Mouse (Mus musculus): ENCODE results near the gene Cfap97d2. TPM values are rescaled to one million over a fixed set of nuclear protein-coding genes. Genes with fewer than 3 reads are reported as not detected.
"Not testable (repeated sequence)": the region's sequence is repeated elsewhere in the genome, so short reads cannot be mapped to it uniquely, and the experiment has no call there.

Gene Cfap97d2
- total RNA-seq, 2 experiments from 2014 or later = not detected

DNA sequence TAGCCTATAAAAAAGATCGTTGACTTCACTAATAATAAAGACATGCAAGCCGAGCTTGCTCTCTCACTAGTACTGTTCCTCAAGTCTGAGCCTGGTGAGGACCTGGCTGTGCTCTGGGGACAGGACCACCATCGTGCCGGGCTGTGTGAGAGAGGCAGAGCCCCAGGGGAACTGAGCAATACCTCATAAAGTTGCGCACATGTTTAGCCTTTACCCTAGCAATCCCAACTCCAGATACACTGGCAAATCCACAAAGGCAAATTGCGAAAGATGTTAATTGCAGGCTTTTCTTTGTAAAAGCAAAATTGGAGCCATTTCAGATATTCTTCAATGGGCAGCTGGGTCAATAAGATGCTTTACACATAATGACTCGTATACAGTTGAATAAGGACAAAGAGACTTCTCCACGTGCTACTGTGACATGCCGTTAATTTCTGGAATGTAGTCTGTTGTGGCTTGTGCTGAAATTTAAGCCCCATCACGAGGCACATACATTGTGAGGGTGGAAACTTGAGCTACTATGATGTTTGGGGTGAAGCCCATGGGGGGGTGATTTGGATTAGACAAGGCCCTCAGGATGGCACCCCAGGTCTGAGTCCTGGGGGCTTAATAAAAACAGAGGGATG lies 21.9 kb downstream of the Cfap97d2 start:
- ATAC-seq (replicated peaks; ENCODE audit: low FRiP score, poor library complexity, severe bottlenecking) = no peak

DNA sequence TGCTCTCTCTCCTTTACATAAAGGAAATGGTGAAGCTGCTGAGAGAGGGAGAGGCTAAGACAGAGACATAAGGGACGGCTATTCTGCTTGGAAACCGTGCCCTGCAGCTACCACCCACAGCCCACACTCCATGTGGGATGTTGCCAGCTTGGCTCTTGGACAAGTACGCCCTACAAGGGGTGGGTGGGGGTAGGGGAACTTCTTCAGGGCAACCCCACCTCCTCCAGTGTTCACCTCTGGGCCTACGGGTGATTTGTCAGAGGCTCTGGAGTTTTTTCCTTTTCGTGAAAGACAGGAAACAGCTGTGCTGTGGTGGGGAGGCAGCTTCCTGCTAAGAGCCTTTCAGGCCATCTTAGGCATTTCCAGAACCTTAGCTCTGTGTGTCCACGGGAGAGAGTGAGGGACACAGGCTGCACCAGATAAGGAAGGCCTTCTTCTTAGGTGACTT lies 34.7 kb downstream of the Cfap97d2 start:
- ATAC-seq (replicated peaks; ENCODE audit: low FRiP score, poor library complexity, severe bottlenecking) = peak; percentile 37

DNA sequence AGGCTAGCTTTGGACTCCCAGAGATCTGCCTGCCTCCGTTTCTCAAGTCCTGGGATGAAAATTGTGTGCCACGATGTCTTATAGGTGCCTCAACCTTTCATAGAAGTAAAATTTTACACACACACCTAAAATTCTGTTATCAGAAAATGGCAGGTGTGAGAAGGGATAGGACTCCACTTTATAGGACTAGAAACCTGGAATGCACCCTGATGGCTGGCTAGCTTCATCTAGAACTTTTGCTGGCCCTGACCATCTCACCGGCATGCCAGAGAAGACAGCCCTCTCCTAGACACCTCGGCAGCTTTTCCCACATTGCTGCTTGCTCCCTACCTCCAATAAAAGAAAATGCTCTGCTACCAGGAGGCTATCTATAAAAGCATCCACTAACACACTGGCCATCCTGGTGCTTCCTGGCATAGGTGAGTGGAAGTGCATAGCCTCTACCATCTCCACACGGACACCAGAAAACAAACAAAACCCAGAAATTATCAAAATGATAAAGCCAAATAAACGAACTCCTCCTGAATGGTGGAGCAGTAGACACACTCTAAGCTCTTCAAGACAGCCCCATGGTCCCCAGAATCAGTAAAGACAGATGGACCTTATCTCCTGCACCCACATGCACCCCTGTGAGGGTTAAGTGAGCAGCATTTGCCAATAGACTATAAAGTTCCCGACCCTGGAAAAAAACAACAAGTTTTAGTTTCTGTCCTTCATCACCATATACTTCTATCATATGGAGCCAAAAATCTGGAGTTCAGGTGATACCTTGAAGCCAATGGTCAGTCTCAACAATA lies 35.3 kb downstream of the Cfap97d2 start:
- ATAC-seq (replicated peaks; ENCODE audit: low FRiP score, poor library complexity, severe bottlenecking) = peak; percentile 94

DNA sequence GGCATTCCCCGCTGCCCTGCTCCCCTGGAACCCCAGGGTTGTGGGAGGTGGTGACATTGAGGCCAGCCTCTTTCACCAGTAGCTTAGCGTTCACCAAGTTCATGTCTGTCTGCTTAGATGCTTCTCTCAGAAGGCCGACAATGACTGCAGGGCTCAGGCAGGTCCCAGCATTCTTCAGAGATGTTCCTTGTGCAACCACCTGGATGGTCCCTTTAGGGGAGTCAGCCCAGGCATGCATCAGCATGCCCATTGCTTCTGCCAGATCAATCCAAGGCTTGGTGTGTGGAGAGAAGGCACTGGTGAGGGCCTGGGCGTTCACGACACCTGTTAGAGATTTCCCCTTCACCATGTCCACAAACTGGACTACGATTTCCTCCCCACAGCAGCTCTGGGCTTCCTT lies 40.5 kb downstream of the Cfap97d2 start:
- ATAC-seq (replicated peaks; ENCODE audit: low FRiP score, poor library complexity, severe bottlenecking) = not testable (repeated sequence)

DNA sequence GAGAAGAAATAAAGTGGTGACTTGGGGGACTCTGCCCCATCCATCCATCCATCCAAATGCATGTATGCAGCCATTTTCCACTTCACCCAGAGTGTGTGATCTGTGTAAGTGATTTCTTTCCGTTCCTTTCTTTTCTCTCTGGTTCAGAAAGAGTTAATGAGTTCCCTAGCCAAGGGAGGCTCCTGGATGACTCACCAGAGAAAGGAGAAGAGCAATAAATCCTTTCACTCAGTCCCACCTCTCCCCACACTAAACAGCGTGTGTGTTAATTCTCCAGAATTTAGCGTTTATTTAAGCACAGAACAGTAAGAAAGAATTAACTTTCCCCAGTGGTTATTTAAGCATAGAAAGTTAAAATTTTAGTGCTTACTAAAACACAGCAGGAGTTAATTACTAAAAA lies 41.9 kb downstream of the Cfap97d2 start:
- ATAC-seq (replicated peaks; ENCODE audit: low FRiP score, poor library complexity, severe bottlenecking) = no peak

DNA sequence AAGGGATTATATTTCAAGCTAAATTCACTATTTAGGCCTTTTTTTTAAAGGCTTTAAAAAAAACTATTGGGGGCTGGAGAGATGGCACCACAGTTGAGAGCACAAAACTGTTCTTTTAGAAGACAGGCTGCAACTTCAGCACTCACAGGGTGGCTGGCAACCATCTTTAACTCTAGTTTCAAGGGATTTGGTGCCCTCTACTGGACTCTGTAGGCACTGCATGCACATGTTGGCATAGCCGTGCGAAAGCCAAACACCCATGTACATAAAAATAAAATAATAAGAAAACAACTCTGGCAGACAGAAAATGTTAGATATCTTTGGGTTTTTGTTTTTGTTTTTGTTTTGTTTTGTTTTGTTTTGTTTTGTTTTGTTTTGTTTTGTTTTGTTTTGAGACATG lies 48.0 kb downstream of the Cfap97d2 start:
- peak; percentile 69 for ATAC-seq (replicated peaks; ENCODE audit: low FRiP score, poor library complexity, severe bottlenecking)

DNA sequence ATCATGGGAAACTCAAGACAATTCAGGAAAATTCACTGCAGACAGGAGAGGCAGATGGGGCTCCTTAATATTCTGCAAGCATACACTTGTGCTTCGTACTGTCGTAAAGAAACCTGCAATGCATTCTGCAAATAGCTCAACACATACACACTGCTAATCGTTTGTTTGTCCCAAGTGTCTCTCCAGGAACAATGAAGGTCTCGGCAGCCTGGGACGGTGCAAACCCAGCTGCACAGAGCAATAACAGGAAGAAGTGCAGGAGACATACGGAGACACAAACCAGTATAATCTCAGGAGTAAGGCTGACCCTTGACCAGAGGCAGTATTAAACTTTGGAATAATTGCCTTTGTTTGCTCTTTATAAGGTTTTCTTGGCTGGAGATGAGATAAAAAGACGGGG lies 50.8 kb downstream of the Cfap97d2 start:
- ATAC-seq (replicated peaks; ENCODE audit: low FRiP score, poor library complexity, severe bottlenecking) = no peak

DNA sequence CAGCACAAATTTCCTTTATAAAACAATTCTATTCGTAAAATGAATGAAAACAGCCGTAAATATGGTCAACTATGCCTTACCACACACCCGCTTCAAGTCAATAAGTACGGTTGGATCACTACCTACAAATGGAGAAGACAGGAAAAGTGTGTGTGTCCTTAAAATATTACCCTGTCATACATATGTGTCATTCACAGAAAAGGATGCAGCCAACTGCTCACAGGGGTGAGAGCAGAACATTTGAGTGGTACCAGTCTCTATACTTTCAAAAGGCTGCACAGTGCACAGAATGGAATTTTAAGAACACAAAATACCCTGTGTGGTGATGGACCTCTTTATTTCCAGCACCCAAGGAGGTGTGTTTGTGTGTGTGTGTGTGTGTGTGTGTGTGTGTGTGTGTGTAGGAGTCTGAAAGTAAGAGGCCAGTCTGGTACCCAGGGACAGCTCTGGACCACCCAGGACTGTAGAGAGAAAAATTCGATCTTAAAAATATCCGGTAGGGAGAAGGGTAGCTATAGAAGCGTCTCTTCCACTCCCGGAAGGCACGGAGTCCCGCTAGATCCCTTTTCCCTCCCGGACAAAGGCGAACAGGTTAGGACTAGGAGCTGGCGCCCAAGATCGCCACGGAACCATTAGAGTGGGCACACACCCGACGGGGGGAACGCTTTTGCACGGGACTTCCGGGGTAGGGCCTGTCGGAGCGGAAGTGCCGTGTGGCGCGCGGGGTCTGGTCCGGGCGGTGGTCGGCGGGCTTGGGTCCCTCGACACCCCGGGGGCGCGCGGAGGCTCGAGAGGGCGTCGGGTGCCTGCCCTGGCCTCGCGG lies 51.5 kb downstream of the Cfap97d2 start, which contains the start of gene Cdc16:
Gene Cdc16 (plus strand): TSS at position 695 of the 823 bp plus-strand sequence.
- ATAC-seq (replicated peaks; ENCODE audit: low FRiP score, poor library complexity, severe bottlenecking) = peak; percentile 89

DNA sequence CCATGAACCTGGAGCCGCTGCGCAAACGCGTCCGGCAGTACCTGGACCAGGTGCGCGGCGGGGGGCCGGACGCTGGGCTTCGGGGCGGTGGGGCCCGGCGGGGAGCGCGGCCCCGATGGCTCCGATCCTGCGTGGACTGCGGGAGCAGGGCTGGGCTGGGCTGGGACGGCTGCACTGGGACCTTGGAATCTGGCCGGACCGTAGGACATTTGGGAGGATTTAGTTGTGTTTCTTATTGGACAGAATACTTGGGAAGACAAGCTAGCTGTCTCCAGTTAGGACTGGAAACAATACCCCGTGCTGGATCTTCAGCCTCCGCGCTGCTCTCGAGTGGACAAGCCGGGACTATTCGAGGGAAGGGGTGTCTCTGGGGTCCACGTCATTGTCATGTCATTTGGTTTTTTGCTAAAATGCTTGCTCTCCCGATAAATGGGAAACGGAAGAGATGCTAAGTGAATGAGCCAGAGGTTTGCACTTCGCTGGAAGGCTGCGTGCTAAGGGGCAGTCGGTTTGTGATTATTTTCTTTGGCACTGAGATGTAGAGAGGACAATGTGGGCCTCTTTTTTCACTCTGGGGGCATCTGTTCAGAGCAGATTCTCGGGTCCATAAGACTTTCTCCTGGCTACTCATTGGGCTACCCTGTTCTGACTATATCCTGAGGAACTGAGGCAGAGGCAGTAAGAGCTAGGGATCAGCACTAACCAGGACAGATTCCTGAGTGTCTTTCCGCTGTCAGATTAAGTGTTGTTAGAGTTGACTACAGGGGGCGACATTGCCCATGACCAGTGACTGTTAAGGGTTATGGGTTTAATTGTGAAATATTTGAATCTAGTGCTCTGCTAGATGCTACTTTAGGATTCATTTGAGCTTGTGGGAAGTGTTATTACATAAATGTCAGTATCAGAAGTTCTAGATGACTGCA lies 52.4 kb downstream of the Cfap97d2 start:
- peak; percentile 84 for ATAC-seq (replicated peaks; ENCODE audit: low FRiP score, poor library complexity, severe bottlenecking)

DNA sequence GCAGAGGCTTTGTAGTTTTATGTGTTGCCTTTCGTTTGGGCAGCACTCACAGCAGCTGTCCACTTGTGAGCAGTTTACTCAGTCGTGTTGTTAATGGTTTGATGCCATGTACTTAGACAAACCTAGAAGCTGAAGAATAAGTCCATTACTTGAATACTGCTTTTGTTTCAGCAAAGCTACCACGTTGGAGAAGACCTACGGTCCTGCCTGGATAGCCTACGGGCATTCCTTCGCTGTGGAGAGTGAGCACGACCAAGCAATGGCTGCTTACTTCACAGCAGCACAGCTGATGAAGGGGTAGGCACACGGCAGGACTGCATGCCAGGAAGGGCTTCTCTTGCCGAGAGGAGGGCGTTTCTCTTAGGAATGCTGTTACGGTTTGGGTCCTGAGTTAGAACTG lies 63.5 kb downstream of the Cfap97d2 start:
- no peak for ATAC-seq (replicated peaks; ENCODE audit: low FRiP score, poor library complexity, severe bottlenecking)

DNA sequence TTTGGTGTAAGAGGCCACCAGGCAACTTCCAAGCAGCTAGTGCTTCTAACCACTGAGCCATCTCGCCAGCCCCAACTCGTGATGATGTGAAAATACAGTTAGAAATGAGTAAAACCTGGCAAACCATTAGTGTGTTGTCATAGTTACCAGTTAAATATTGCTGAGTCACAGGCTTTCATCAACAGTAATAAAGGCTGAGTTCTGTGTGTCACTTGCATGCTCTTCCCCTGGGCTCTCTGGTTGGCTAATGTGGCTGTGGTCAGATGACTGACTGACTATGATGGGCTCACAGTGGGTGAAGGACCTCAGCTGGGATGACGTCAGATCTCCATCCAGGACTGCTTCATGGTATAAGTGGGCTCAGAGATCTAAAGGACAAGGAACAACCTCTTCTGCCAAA lies 74.8 kb downstream of the Cfap97d2 start:
- ATAC-seq (replicated peaks; ENCODE audit: low FRiP score, poor library complexity, severe bottlenecking) = no peak

DNA sequence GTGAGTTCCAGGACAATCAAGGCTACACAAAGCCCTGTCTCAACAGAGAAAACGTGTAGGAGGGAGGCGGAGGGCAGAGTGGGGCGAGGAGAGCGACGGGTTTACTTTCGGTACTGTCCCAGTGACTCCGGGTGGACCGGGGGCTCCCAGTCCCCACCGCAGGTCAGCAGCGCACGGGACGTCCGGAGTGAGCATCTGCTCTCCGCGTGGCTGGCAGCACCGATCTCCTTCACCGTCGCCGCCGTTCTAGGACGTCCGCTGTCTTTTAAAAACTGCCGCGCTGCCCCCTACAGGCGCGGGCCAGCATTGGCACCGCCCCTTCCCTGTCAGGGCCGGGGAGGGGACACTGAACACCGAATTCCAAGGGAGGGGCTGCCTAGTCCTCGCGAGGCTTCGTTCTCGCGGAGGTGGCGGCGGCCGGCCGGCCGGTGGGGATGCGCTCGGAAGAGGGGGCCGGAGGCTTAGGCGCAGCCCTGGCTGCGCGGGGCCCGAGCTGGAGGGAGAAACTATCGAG lies 79.6 kb downstream of the Cfap97d2 start, which contains the start of gene Upf3a:
Gene Upf3a (plus strand): TSS at position 366 of the 514 bp plus-strand sequence.
- peak; percentile 90 for ATAC-seq (replicated peaks; ENCODE audit: low FRiP score, poor library complexity, severe bottlenecking)

DNA sequence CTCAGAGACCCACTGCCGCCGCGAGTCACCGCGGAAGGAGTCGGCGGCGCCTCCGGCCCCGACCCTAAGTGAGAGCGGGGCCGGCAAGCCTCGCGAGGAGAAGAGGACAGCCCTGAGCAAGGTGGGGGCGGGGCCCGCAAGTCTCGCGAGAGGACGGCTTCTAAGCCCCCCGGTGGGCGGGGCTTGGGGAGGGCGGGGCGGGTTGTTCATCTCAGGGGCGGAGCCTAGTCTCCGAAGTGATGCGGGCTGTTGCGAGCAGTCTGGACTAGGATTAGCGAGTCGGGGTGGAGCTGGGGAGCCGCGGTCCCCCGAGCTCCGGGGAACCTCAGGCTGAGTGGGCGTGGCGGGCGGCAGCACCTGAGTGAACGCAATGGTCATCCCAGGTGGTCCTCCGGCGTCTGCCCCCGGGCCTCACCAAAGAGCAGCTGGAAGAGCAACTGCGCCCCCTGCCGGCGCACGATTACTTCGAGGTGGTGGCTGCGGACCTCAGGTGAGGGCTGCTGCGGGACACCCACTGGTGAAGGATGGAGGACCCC lies 80.1 kb downstream of the Cfap97d2 start:
- peak; percentile 84 for ATAC-seq (replicated peaks; ENCODE audit: low FRiP score, poor library complexity, severe bottlenecking)

DNA sequence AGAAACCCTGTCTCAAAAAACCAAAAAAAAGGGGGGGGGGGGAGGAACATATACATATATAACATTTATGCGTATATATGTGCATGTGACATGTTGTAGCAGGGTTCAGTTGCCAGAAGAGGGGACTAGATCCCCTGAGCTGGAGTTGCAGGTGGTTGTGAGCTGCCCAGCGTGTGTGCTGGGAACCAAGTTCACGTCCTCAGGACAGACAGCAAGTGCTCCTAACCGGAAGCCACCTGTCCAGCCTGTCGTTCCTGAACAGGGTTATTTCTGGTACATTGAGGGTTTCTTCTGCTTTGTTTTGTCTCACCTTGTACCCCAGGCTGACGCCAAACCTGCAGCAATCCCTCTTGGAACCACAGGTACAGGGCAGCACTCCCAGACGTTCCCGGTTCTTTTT lies 83.9 kb downstream of the Cfap97d2 start:
- no peak for ATAC-seq (replicated peaks; ENCODE audit: low FRiP score, poor library complexity, severe bottlenecking)

Other genes with a start within 250 kb of the Cfap97d2 start
- not detected in 2 replicates for gene Gas6, start 211.4 kb upstream of the Cfap97d2 start, total RNA-seq (2015; ENCODE audit: low replicate concordance)
- 0.09 and 3.1 TPM in 2 replicates for gene Gas6, start 211.4 kb upstream of the Cfap97d2 start, total RNA-seq (2017; ENCODE audit: low replicate concordance)
- gene 1700029H14Rik, start 143.4 kb upstream of the Cfap97d2 start, total RNA-seq (2015; ENCODE audit: low replicate concordance) = not detected in 2 replicates
- gene 1700029H14Rik, start 143.4 kb upstream of the Cfap97d2 start, total RNA-seq (2017; ENCODE audit: low replicate concordance) = not detected in 2 replicates
- gene Rasa3, start 28.3 kb upstream of the Cfap97d2 start, total RNA-seq (2015; ENCODE audit: low replicate concordance) = 4.8 and 11.7 TPM in 2 replicates
- 17.1 and 19.5 TPM in 2 replicates for gene Rasa3, start 28.3 kb upstream of the Cfap97d2 start, total RNA-seq (2017; ENCODE audit: low replicate concordance)
- 25.0 and 26.8 TPM in 2 replicates for gene Cdc16, start 51.8 kb downstream of the Cfap97d2 start, total RNA-seq (2015; ENCODE audit: low replicate concordance)
- 12.3 and 16.0 TPM in 2 replicates for gene Cdc16, start 51.8 kb downstream of the Cfap97d2 start, total RNA-seq (2017; ENCODE audit: low replicate concordance)
- gene Upf3a, start 79.7 kb downstream of the Cfap97d2 start, total RNA-seq (2015; ENCODE audit: low replicate concordance) = 9.2 and 10.6 TPM in 2 replicates
- gene Upf3a, start 79.7 kb downstream of the Cfap97d2 start, total RNA-seq (2017; ENCODE audit: low replicate concordance) = 10.2 and 15.3 TPM in 2 replicates
- not detected in 2 replicates for gene AF366264, start 132.5 kb downstream of the Cfap97d2 start, total RNA-seq (2015; ENCODE audit: low replicate concordance)
- gene AF366264, start 132.5 kb downstream of the Cfap97d2 start, total RNA-seq (2017; ENCODE audit: low replicate concordance) = not detected in 2 replicates
- gene Champ1, start 163.8 kb downstream of the Cfap97d2 start, total RNA-seq (2015; ENCODE audit: low replicate concordance) = 3.6 and 6.3 TPM in 2 replicates
- gene Champ1, start 163.8 kb downstream of the Cfap97d2 start, total RNA-seq (2017; ENCODE audit: low replicate concordance) = 5.4 and 6.9 TPM in 2 replicates
- gene Coprs, start 184.4 kb downstream of the Cfap97d2 start, total RNA-seq (2015; ENCODE audit: low replicate concordance) = 1.3 TPM in 1 of 2 replicates, not detected in the other
- gene Coprs, start 184.4 kb downstream of the Cfap97d2 start, total RNA-seq (2017; ENCODE audit: low replicate concordance) = not detected in 2 replicates

Measured in erythroblast, adult 5-6 weeks (primary cell).